Mouse (Mus musculus): ENCODE results near the gene Etv5.

Etv5 gene

GRCm38 (mm10) chr16:22439499-22440177 lies at the start of gene Etv5:
Etv5 (minus strand) TSS chr16:22439719.
- DNase-seq (ENCODE audit: low spot score in 2 of 2) = peak; percentile 100

- peak; percentile 40 to 55 for DNase-seq (ENCODE audit: low spot score in 2 of 2)
Measured at GRCm38 (mm10) chr16:22483900-22484299, 44.4 kb upstream of the Etv5 start.

GRCm38 (mm10) chr16:22479322-22479721 lies 39.8 kb upstream of the Etv5 start:
- no peak for DNase-seq (ENCODE audit: low spot score in 2 of 2)

- DNase-seq (ENCODE audit: low spot score in 2 of 2) = no peak
Measured at GRCm38 (mm10) chr16:22471728-22472127, 32.2 kb upstream of the Etv5 start.

GRCm38 (mm10) chr16:22469385-22469784 lies 29.9 kb upstream of the Etv5 start:
- DNase-seq (ENCODE audit: low spot score in 2 of 2) = no peak

GRCm38 (mm10) chr16:22467111-22467510 lies 27.6 kb upstream of the Etv5 start:
- no peak for DNase-seq (ENCODE audit: low spot score in 2 of 2)

- no peak for DNase-seq (ENCODE audit: low spot score in 2 of 2)
Measured at GRCm38 (mm10) chr16:22466381-22466780, 26.9 kb upstream of the Etv5 start.

- DNase-seq (ENCODE audit: low spot score in 2 of 2) = peak in 1 of 2 experiments; percentile 22
Measured at GRCm38 (mm10) chr16:22462220-22462619, 22.7 kb upstream of the Etv5 start.

- DNase-seq (ENCODE audit: low spot score in 2 of 2) = no peak
Measured at GRCm38 (mm10) chr16:22461728-22462127, 22.2 kb upstream of the Etv5 start.

GRCm38 (mm10) chr16:22460960-22461359 lies 21.4 kb upstream of the Etv5 start:
- no peak for DNase-seq (ENCODE audit: low spot score in 2 of 2)

- DNase-seq (ENCODE audit: low spot score in 2 of 2) = no peak
Measured at GRCm38 (mm10) chr16:22452082-22452481, 12.6 kb upstream of the Etv5 start.

GRCm38 (mm10) chr16:22448093-22448492 lies 8.6 kb upstream of the Etv5 start:
- DNase-seq (ENCODE audit: low spot score in 2 of 2) = no peak

GRCm38 (mm10) chr16:22444786-22445185 lies 5.3 kb upstream of the Etv5 start:
- no peak for DNase-seq (ENCODE audit: low spot score in 2 of 2)

GRCm38 (mm10) chr16:22442202-22442601 lies 2.7 kb upstream of the Etv5 start:
- no peak for DNase-seq (ENCODE audit: low spot score in 2 of 2)

GRCm38 (mm10) chr16:22441317-22441716 lies 1.8 kb upstream of the Etv5 start:
- DNase-seq (ENCODE audit: low spot score in 2 of 2) = no peak

- peak; percentile 43 to 46 for DNase-seq (ENCODE audit: low spot score in 2 of 2)
Measured at GRCm38 (mm10) chr16:22440269-22440668, 750 bp upstream of the Etv5 start.

GRCm38 (mm10) chr16:22438441-22439373 lies 812 bp downstream of the Etv5 start:
- DNase-seq (ENCODE audit: low spot score in 2 of 2) = peak; percentile 73 to 76

GRCm38 (mm10) chr16:22436106-22436505 lies 3.4 kb downstream of the Etv5 start:
- no peak for DNase-seq (ENCODE audit: low spot score in 2 of 2)

GRCm38 (mm10) chr16:22434530-22434929 lies 5.0 kb downstream of the Etv5 start:
- no peak for DNase-seq (ENCODE audit: low spot score in 2 of 2)

- no peak for DNase-seq (ENCODE audit: low spot score in 2 of 2)
Measured at GRCm38 (mm10) chr16:22433944-22434343, 5.6 kb downstream of the Etv5 start.

- no peak for DNase-seq (ENCODE audit: low spot score in 2 of 2)
Measured at GRCm38 (mm10) chr16:22431773-22432172, 7.7 kb downstream of the Etv5 start.

- no peak for DNase-seq (ENCODE audit: low spot score in 2 of 2)
Measured at GRCm38 (mm10) chr16:22431335-22431734, 8.2 kb downstream of the Etv5 start.

Measured in right cerebral cortex, postnatal 36 days (tissue).